Mouse (Mus musculus) lung, adult 2 months (tissue): ENCODE data around the gene Ralb.

Source experiments
- CTCF ChIP-seq: fragments of 200-500 bp; IDR thresholded peaks from 2 replicates; pipeline ENCODE4 v1.5.1; 2011; ENCODE audit warnings: mild to moderate bottlenecking, low read length, control low read depth; ENCODE audit not compliant: insufficient read depth
- POLR2A ChIP-seq: fragments of 200-500 bp; IDR thresholded peaks from 2 replicates; pipeline ENCODE4 v1.6.1; 2011; ENCODE audit warnings: low read depth, mild to moderate bottlenecking, control low read depth, low read length, borderline replicate concordance; ENCODE audit errors: extremely low read depth

DNA sequence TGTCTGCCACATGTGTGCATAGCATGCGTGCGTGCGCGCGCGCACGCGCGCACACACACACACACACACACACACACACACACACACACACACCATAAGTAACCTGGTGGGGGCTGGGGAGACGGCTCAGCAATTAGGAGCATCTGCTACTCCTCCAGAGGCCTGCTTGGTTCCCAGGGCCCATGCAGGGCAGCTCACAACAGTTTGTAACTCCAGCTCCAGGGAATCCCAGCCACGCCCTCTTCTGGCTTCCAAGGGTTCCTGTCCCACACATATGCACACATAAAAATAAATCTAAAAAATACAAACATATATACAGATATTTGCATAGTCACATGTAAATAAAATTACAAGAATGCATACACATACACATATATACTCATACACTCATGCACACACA is 1.9 kb downstream of the Ralb start:
- TF ChIP-seq POLR2A, result no peak
- no peak for TF ChIP-seq CTCF
